Mouse (Mus musculus) lung, adult 2 months (tissue): ENCODE measurements around the gene Mpzl2. TPM values are rescaled to one million over a fixed set of nuclear protein-coding genes. Genes with fewer than 3 reads are reported as not detected.
A peak's percentile ranks its signal among the peaks of the same experiment; 100 is the strongest.

Experiments used
- DNase-seq: peaks from one replicate; pipeline ENCODE4 v3.0.0; 2022
- H3K4me1 ChIP-seq: fragments of 200-500 bp; 2 replicates; pipeline ENCODE4 v1.6.1; 2011; ENCODE audit warnings: low read length; ENCODE audit not compliant: control insufficient read depth, insufficient read depth
- H3K4me3 ChIP-seq: fragments of 200-500 bp; replicated peaks from 2 replicates; pipeline ENCODE3; 2011; ENCODE audit warnings: low read depth, mild to moderate bottlenecking, control low read depth, low read length; ENCODE audit errors: extremely low read depth
- CTCF ChIP-seq: fragments of 200-500 bp; IDR thresholded peaks from 2 replicates; pipeline ENCODE4 v1.5.1; 2011; ENCODE audit warnings: mild to moderate bottlenecking, low read length, control low read depth; ENCODE audit not compliant: insufficient read depth
- POLR2A ChIP-seq: fragments of 200-500 bp; IDR thresholded peaks from 2 replicates; pipeline ENCODE4 v1.6.1; 2011; ENCODE audit warnings: low read depth, mild to moderate bottlenecking, control low read depth, low read length, borderline replicate concordance; ENCODE audit errors: extremely low read depth
- WGBS: fragments of 180-500 bp; shearing (Covaris S2); methylation state at CpG from one replicate; pipeline ENCODE4 v1.1.7; 2018; 5-methylcytosine and 5-hydroxymethylcytosine counted together
- polyA plus RNA-seq: library from polyadenylated mRNA; depleted of rRNA; stranded (reverse); fragments of >200 nt; gene quantifications from 2 replicates; pipeline ENCODE4 v1.2.3, GENCODE M21; 2012

The Mpzl2 gene
- polyA plus RNA-seq, 1 experiment = 8.6 TPM

GRCm38 (mm10) chr9:45048511-45048910, 8.9 kb downstream of the Mpzl2 start:
- Histone ChIP-seq H3K4me1 (no peaks in the 10 kb centered on the region), H3K4me3 (no peak overlapping the region)
- 16% methylated on average over 4 of the region's 4 CpGs for WGBS
- TF ChIP-seq POLR2A = no peak
- TF ChIP-seq CTCF = peak; percentile 42
- no peak for DNase-seq

- TF ChIP-seq POLR2A = no peak
- no peak for TF ChIP-seq CTCF
- no peak overlapping the region for H3K4me3 ChIP-seq
- no peak for DNase-seq
Measured at GRCm38 (mm10) chr9:45049731-45050130, 10.1 kb downstream of the Mpzl2 start.

GRCm38 (mm10) chr9:45050301-45050700, 10.7 kb downstream of the Mpzl2 start:
- Histone ChIP-seq H3K4me3 (no peak overlapping the region), H3K4me1 (no peaks in the 10 kb centered on the region)
- WGBS = 61% methylated on average over 2 of the region's 2 CpGs
- TF ChIP-seq POLR2A = no peak
- no peak for TF ChIP-seq CTCF
- DNase-seq = no peak

More at GRCm38 (mm10) chr9:45049731-45050130, 10.1 kb downstream of the Mpzl2 start:
- H3K4me1 ChIP-seq = no peaks in the 10 kb centered on the region
- WGBS = 88% methylated on average over 1 of the region's 1 CpGs

GRCm38 (mm10) chr9:45055082-45055713, 15.6 kb downstream of the Mpzl2 start, which contains the start of gene Mpzl3:
Gene Mpzl3, plus strand, starts transcription at chr9:45055186.
- WGBS = 1% methylated on average over 33 of the region's 33 CpGs
- Histone ChIP-seq H3K4me1 (no peaks in the 10 kb centered on the region), H3K4me3 (peak within 1 kb of the TSS; percentile 67)
- DNase-seq = peak; percentile 75
- TF ChIP-seq POLR2A = peak; percentile 33; the same call in 1 of the 2 replicates
- TF ChIP-seq CTCF = no peak

GRCm38 (mm10) chr9:45058304-45058940, 18.8 kb downstream of the Mpzl2 start:
- no peak for TF ChIP-seq CTCF
- TF ChIP-seq POLR2A = no peak

GRCm38 (mm10) chr9:45060151-45060550, 20.6 kb downstream of the Mpzl2 start:
- H3K4me3 ChIP-seq = no peak overlapping the region
- no peak for TF ChIP-seq CTCF
- TF ChIP-seq POLR2A = no peak
- 48% methylated on average over 7 of the region's 7 CpGs for WGBS
- DNase-seq = no peak
- no peaks in the 10 kb centered on the region for H3K4me1 ChIP-seq

More at GRCm38 (mm10) chr9:45058304-45058940, 18.8 kb downstream of the Mpzl2 start:
- 25% methylated on average over 5 of the region's 5 CpGs for WGBS
- no peak for DNase-seq
- no peaks in the 10 kb centered on the region for H3K4me1 ChIP-seq
- no peak overlapping the region for H3K4me3 ChIP-seq

GRCm38 (mm10) chr9:45062677-45063076, 23.1 kb downstream of the Mpzl2 start:
- no peak for TF ChIP-seq POLR2A
- no peak for TF ChIP-seq CTCF
- WGBS = 45% methylated on average over 3 of the region's 3 CpGs
- DNase-seq = no peak
- no peaks in the 10 kb centered on the region for H3K4me1 ChIP-seq
- H3K4me3 ChIP-seq = no peak overlapping the region

- 77% methylated on average over 6 of the region's 6 CpGs for WGBS
- DNase-seq = no peak
- TF ChIP-seq CTCF (no peak), POLR2A (no peak)
- H3K4me1 ChIP-seq = no peaks in the 10 kb centered on the region
- H3K4me3 ChIP-seq = no peak overlapping the region
Measured at GRCm38 (mm10) chr9:45064421-45064820, 24.8 kb downstream of the Mpzl2 start.

GRCm38 (mm10) chr9:45066735-45067134, 27.1 kb downstream of the Mpzl2 start:
- no peak overlapping the region for H3K4me3 ChIP-seq
- no peak for DNase-seq
- no peaks in the 10 kb centered on the region for H3K4me1 ChIP-seq
- no peak for TF ChIP-seq POLR2A
- TF ChIP-seq CTCF = no peak
- 68% methylated on average over 4 of the region's 4 CpGs for WGBS

GRCm38 (mm10) chr9:45071800-45072199, 32.2 kb downstream of the Mpzl2 start:
- Histone ChIP-seq H3K4me3 (no peak overlapping the region), H3K4me1 (no peaks in the 10 kb centered on the region)
- DNase-seq = no peak
- WGBS = 51% methylated on average over 3 of the region's 3 CpGs
- no peak for TF ChIP-seq CTCF
- no peak for TF ChIP-seq POLR2A
